Mouse (Mus musculus) liver, adult 2 months (tissue): ENCODE results near the gene Kifc5b. TPM values are rescaled to one million over a fixed set of nuclear protein-coding genes. Genes with fewer than 3 reads are reported as not detected.

Experiments used
- DNase-seq: peaks from one replicate; pipeline ENCODE4 v3.0.0-alpha.2; 2011; ENCODE audit warnings: low read depth, low spot score; ENCODE audit errors: extremely low read depth
- H3K27ac ChIP-seq: fragments of 200-500 bp; replicated peaks from 2 replicates; pipeline ENCODE4 v1.5.1; 2012; ENCODE audit warnings: low read depth, mild to moderate bottlenecking, control low read depth, inconsistent platforms, low read length; ENCODE audit not compliant: insufficient read depth
- H3K27me3 ChIP-seq: fragments of 200-500 bp; 2 replicates; pipeline ENCODE4 v1.6.1; 2012; ENCODE audit warnings: mild to moderate bottlenecking, moderate library complexity, low read length, inconsistent platforms; ENCODE audit not compliant: control insufficient read depth, insufficient read depth
- H3K36me3 ChIP-seq: fragments of 200-500 bp; 2 replicates; pipeline ENCODE4 v1.6.1; 2012; ENCODE audit warnings: low read length, inconsistent platforms; ENCODE audit not compliant: control insufficient read depth, insufficient read depth
- H3K4me1 ChIP-seq: fragments of 200-500 bp; 2 replicates; pipeline ENCODE4 v1.6.1; 2011; ENCODE audit warnings: low read length; ENCODE audit not compliant: control insufficient read depth, insufficient read depth
- H3K4me3 ChIP-seq: fragments of 200-500 bp; 2 replicates; pipeline ENCODE4 v1.5.1; 2011; ENCODE audit warnings: low read depth, mild to moderate bottlenecking, control low read depth, low read length, moderate library complexity; ENCODE audit not compliant: insufficient read depth
- H3K79me2 ChIP-seq: fragments of 200-500 bp; 2 replicates; pipeline ENCODE4 v1.6.1; 2012; ENCODE audit warnings: inconsistent platforms, mild to moderate bottlenecking, low read length, moderate library complexity; ENCODE audit not compliant: control insufficient read depth, insufficient read depth
- H3K9ac ChIP-seq: fragments of 200-500 bp; 2 replicates; pipeline ENCODE4 v1.6.1; 2012; ENCODE audit warnings: low read depth, mild to moderate bottlenecking, control low read depth, inconsistent platforms, low read length
- CTCF ChIP-seq: fragments of 200-500 bp; IDR thresholded peaks from 2 replicates; pipeline ENCODE4 v1.5.1; 2011; ENCODE audit warnings: low read depth, low read length, control low read depth
- POLR2A ChIP-seq: fragments of 200-500 bp; IDR thresholded peaks from 2 replicates; pipeline ENCODE4 v1.6.1; 2011; ENCODE audit warnings: low read length, control low read depth; ENCODE audit not compliant: insufficient read depth; ENCODE audit errors: extremely low read depth
- WGBS: fragments of 180-500 bp; shearing (Covaris S2); methylation state at CpG from one replicate; pipeline ENCODE4 v1.1.7; 2018; 5-methylcytosine and 5-hydroxymethylcytosine counted together
- polyA plus RNA-seq: library from polyadenylated mRNA; depleted of rRNA; stranded (reverse); fragments of >200 nt; gene quantifications from 2 replicates; pipeline ENCODE4 v1.2.3, GENCODE M21; 2012
- total RNA-seq: library from RNA; depleted of rRNA; stranded (reverse); fragments of >200 nt; gene quantifications from 2 replicates; pipeline ENCODE4 v1.2.3, GENCODE M21; 2014

The Kifc5b gene
- total and polyA plus RNA-seq, 2 experiments: 0.45 to 0.55 TPM

DNA sequence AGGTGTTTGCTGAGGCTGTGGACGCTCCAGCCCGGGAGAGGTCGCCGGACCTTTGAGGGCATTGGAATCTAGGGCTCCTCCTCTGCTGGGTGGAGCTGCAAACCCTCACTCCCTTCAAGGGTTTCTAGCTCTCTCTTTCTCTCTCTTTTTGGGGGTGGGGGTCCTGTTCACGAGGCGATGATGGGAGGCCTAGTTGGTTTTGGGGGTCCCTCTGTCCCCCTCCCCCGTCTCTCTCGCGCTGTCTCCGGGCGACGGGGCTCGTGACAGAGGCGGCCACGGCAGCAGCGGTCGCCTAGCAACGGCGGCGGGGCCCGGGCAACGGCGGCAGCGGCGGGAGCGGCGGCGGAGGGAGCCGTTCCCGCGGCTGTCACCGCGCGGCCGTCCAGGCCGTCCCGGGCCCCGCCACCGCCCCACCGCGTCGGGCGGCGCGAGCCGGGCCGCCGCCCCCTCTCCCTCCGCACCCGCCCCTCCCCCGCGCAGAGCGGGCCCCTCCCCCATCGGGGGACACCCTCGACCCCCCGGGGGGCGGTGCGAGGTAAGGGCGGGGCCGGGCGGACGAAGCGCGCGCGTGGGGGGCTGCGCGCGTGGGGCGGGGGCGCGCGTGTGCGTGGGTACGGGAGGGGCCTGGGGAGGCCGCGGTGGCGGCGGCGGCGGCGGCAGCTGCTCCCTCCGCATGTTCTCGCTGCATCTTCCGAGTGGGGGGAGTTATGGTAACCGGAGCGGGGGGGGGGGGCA lies 31.6 kb downstream of the Kifc5b start:
- no peak for DNase-seq
- no peaks in the 10 kb centered on the region for H3K27me3 ChIP-seq
- no peaks in the 10 kb centered on the region for H3K79me2 ChIP-seq
- H3K4me3 ChIP-seq: peak overlapping the region; percentile 84
- peaks cover 4% of the 10 kb centered on the region; the same call in 1 of the 2 replicates for H3K4me1 ChIP-seq
- H3K27ac ChIP-seq: no peak overlapping the region
- no peak for TF ChIP-seq POLR2A
- TF ChIP-seq CTCF: peak; percentile 22; the same call in 1 of the 2 replicates
- 1% methylated on average over 56 of the region's 87 CpGs for WGBS
- H3K9ac ChIP-seq: peak overlapping the region; percentile 74
- H3K36me3 ChIP-seq: no peaks in the 10 kb centered on the region

DNA sequence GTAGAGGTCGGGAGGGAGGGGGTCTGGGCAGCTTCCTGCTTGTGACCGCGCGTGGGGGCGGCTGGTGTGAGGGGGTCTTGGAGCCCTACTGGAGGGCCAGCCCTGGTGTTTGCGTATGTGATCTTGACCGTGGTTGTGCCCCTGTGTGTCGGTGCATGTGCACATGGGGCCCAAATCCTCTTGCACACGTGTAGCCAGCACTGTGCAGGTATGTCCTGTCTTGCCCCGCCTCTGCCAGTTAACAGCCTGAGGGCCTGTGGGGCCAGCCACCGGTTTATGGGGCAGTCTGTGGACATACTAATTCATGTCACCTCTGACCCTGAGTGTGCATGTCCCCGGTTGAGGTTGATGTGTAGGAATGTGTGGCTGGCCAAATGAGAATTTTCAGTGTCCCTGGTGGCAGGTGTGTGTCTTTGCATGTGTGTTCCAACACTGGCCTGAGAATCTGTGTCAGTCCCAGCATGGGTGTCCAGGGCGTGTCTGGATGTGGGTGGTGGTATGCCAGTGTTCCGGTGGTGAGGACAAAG lies 32.2 kb downstream of the Kifc5b start:
- Histone ChIP-seq H3K27ac (no peak overlapping the region), H3K79me2 (no peaks in the 10 kb centered on the region), H3K4me1 (peaks cover 4% of the 10 kb centered on the region; the same call in 1 of the 2 replicates), H3K36me3 (no peaks in the 10 kb centered on the region), H3K9ac (no peak overlapping the region), H3K27me3 (no peaks in the 10 kb centered on the region), H3K4me3 (no peak overlapping the region; the same call in 1 of the 2 replicates)
- WGBS: 34% methylated on average over 14 of the region's 14 CpGs
- no peak for DNase-seq
- TF ChIP-seq CTCF (peak; percentile 14; the same call in 1 of the 2 replicates), POLR2A (no peak)

GRCm38 (mm10) chr17:26949866-26950265 lies 33.0 kb downstream of the Kifc5b start:
- H3K79me2 ChIP-seq: no peaks in the 10 kb centered on the region
- DNase-seq: no peak
- peaks cover 4% of the 10 kb centered on the region; the same call in 1 of the 2 replicates for H3K4me1 ChIP-seq
- no peaks in the 10 kb centered on the region for H3K36me3 ChIP-seq
- no peaks in the 10 kb centered on the region for H3K27me3 ChIP-seq
- H3K27ac ChIP-seq: no peak overlapping the region
- TF ChIP-seq POLR2A: no peak
- no peak for TF ChIP-seq CTCF
- H3K4me3 ChIP-seq: no peak overlapping the region
- H3K9ac ChIP-seq: no peak overlapping the region
- 76% methylated on average over 5 of the region's 5 CpGs for WGBS

DNA sequence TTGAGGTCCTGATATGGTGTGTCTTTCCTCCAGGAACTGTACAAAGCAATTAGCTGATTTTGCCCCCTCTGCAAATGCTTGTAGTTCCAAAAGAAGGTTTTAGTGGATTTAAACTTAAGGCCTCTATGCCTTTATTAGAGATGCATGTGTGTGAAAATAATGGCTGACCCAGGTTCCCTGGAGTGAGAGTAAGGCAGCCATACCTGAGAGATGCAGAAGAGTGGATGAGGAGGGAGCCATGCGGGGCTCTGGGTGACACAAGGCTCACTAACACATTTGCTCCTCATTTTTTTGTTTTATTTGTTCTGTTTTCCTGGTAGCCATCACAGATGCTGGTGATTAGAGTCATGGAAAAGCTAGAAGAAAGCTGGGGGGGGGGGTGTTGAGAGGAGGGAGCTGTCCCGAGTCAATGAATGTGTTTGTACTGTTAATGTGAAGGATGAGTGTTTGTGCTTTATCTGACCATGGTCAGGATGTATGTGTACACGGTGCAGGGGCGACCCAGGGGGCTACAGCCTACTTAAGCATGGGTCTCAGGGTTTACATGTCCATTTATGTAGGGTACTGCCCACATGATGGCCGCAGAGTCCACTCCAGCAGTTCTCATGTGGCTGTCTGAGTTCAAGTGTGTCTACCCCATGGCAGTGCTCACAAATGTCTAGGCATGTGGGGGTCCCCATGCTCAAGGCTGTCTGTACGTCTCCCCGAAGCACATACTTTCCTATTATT lies 33.8 kb downstream of the Kifc5b start:
- WGBS: 47% methylated on average over 7 of the region's 7 CpGs
- Histone ChIP-seq H3K4me3 (no peak overlapping the region), H3K27ac (no peak overlapping the region), H3K4me1 (peaks cover 4% of the 10 kb centered on the region; the same call in 1 of the 2 replicates), H3K27me3 (no peaks in the 10 kb centered on the region), H3K79me2 (no peaks in the 10 kb centered on the region), H3K9ac (no peak overlapping the region), H3K36me3 (no peaks in the 10 kb centered on the region)
- no peak for DNase-seq
- TF ChIP-seq POLR2A (no peak), CTCF (no peak)

DNA sequence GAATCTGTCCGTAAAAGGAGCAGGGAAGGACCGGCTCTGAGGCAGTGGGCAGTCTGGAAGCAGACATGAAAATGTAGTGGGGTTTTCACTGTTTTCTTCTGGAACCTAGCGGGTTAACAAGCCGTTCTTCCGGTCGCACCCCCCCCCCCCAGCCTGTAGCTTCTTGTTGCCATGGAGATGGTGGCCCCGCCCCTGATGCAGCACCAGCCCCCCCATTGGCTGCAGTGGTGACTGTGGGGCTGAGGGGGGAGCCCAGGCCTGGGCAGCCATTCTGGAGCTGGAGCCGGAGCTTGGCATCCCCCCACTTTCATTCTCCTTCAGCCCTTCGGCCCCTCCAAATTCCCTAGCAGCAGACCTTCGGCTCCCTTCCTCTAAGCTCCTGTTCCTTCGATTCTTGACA lies 34.5 kb downstream of the Kifc5b start:
- Histone ChIP-seq H3K4me3 (no peak overlapping the region), H3K4me1 (peaks cover 4% of the 10 kb centered on the region; the same call in 1 of the 2 replicates), H3K79me2 (no peaks in the 10 kb centered on the region), H3K36me3 (no peaks in the 10 kb centered on the region), H3K27me3 (no peaks in the 10 kb centered on the region), H3K9ac (no peak overlapping the region), H3K27ac (no peak overlapping the region)
- TF ChIP-seq CTCF (no peak), POLR2A (no peak)
- 16% methylated on average over 11 of the region's 11 CpGs for WGBS
- no peak for DNase-seq
